Comparison of ENCODE assay signal across 8 mouse cellular contexts in the genomic region with DNA sequence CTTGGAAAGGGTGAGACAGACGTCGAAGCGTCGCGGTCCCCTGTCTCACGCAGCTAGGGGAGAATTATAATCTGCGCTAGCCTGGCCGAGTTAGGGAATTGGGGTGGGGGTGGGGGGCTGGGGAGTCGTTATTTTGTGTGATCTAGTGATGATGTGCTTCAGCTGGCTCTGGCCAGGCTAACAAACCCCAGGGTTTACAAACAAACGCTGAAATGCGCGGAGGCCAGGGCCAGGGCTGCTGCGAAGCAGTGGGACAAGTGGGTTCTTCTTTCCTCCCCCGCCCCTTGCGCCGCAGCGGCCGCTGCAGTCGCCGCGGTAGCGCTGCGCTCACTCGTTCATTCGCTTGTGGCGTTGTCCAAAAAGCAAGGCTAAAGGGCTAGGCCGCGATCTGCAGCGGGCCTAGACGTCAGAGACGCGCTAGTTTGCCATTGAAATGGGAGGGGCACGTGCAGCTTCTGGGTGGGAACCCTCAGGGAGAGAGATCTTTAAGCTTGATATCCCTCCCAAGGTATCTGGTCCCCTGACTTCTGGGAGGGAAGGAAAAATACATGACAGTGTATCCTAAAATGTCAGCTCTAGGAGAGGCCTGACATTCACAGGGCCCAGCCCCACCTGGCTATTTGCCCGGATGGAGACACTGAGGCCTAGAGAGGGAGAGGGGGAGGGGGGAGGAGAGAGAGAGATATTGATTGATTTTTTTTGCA. TPM values are rescaled to one million over a fixed set of nuclear protein-coding genes. Genes with fewer than 3 reads are reported as not detected.
DNase-seq lines count a peak whose midpoint lies in the region; ATAC-seq and TF ChIP-seq lines count a peak whose summit lies in the region.

No protein-coding gene starts in this region.

- ATAC-seq in intestine, postnatal 0 days, result no peak

- H3K4me2 ChIP-seq in intestine, postnatal 0 days (replicated peaks; ENCODE audit: low read depth), result 0 out of 2 replicates have a peak overlapping the region, but pooled peaks have one; percentile 3

- no peaks in the 10 kb centered on the region; the same call in 1 of the 2 replicates for H3K27me3 ChIP-seq in testis, adult 2 months (ENCODE audit: control insufficient read depth, insufficient read depth, low read length)
- peaks cover 61% of the 10 kb centered on the region for H3K27me3 ChIP-seq in intestine, postnatal 0 days (replicated peaks; ENCODE audit: control insufficient read depth, insufficient read depth, low read length)

- peaks cover 26% of the 10 kb centered on the region for H3K4me1 ChIP-seq in testis, adult 2 months (ENCODE audit: control insufficient read depth, insufficient read depth, low read length)
- no peaks in the 10 kb centered on the region for H3K4me1 ChIP-seq in intestine, postnatal 0 days (replicated peaks; ENCODE audit: control insufficient read depth, insufficient read depth, low read length)

- WGBS in intestine, postnatal 0 days, result 4% methylated on average over 34 of the region's 34 CpGs

- no peak overlapping the region for H3K9ac ChIP-seq in intestine, postnatal 0 days (ENCODE audit: low read depth, low read length)

- no peaks in the 10 kb centered on the region for H3K36me3 ChIP-seq in testis, adult 2 months (ENCODE audit: control insufficient read depth, insufficient read depth, low read length)
- no peaks in the 10 kb centered on the region for H3K36me3 ChIP-seq in intestine, postnatal 0 days (ENCODE audit: control insufficient read depth, insufficient read depth)

- TF ChIP-seq POLR2A in testis, adult 2 months (IDR thresholded peaks at IDR 0.05; ENCODE audit: control insufficient read depth, low read depth, low read length), result no peak

- H3K9me3 ChIP-seq in intestine, postnatal 0 days (ENCODE audit: control insufficient read depth), result no peaks in the 10 kb centered on the region

- H3K27ac ChIP-seq in testis, adult 2 months (ENCODE audit: control insufficient read depth, insufficient read depth, low read depth, low read length), result no peak overlapping the region
- no peak overlapping the region for H3K27ac ChIP-seq in intestine, postnatal 0 days (ENCODE audit: low read depth, low read length)

- no peak for TF ChIP-seq CTCF in testis, adult 2 months (IDR thresholded peaks at IDR 0.05; ENCODE audit: control insufficient read depth, insufficient read depth, insufficient replicate concordance, low read depth, low read length)
- TF ChIP-seq CTCF in intestine, postnatal 0 days (IDR thresholded peaks at IDR 0.05; ENCODE audit: low read depth), result no peak

- peak overlapping the region; percentile 7 for H3K4me3 ChIP-seq in testis, adult 2 months (ENCODE audit: control insufficient read depth, low read depth, low read length)
- H3K4me3 ChIP-seq in intestine, postnatal 0 days (ENCODE audit: low read depth, low read length), result no peak overlapping the region

- DNase-seq in heart, adult 11 months, result peak; percentile 78
- DNase-seq in heart, postnatal 4 days, result no peak
- DNase-seq in testis, postnatal 10 days (ENCODE audit: low spot score), result no peak
- DNase-seq in retina, postnatal 1 day, result peak; percentile 55
- DNase-seq in MN1 (ENCODE audit: low spot score), result no peak
- DNase-seq in spleen, postnatal 14 days (ENCODE audit: low spot score in 2 of 2), result no peak

RNA-seq across cellular contexts. Expression of gene Rasgrf1, which starts 1.2 kb away (rescaled TPM):
- not detected for total RNA-seq in heart, postnatal 4 days (2021)
- polyA plus RNA-seq in testis, adult 2 months (2012; rRNA removed), result 3.8 and 4.7 TPM in 2 replicates
- polyA plus RNA-seq in intestine, postnatal 0 days (2015; fragmentation: Nextera tagmentation; extraction: Ambion mirVana), result 0.13 TPM in 1 of 2 replicates, not detected in the other

Comparison
In these comparisons a context has a peak if more than half of its experiments do, and no peak if none do; other contexts are left out.
1. DNase-seq: peak in heart, adult 11 months (single experiment) and retina, postnatal 1 day (single experiment); none in heart, postnatal 4 days (single experiment), testis, postnatal 10 days (single experiment), MN1 (single experiment) and spleen, postnatal 14 days (0 of 2).